Mouse (Mus musculus) testis, adult 2 months (tissue): ENCODE measurements around the gene Use1. TPM values are rescaled to one million over a fixed set of nuclear protein-coding genes. Genes with fewer than 3 reads are reported as not detected.

Experiments used
- H3K27ac ChIP-seq: fragments of 200-500 bp; 2 replicates; pipeline ENCODE4 v1.5.1; 2012; ENCODE audit warnings: low read depth, low read length; ENCODE audit not compliant: control insufficient read depth, insufficient read depth
- H3K27me3 ChIP-seq: fragments of 200-500 bp; 2 replicates; pipeline ENCODE4 v1.6.1; 2012; ENCODE audit warnings: mild to moderate bottlenecking, low read length, moderate library complexity; ENCODE audit not compliant: control insufficient read depth, insufficient read depth
- H3K36me3 ChIP-seq: fragments of 200-500 bp; 2 replicates; pipeline ENCODE4 v1.6.1; 2012; ENCODE audit warnings: mild to moderate bottlenecking, low read length; ENCODE audit not compliant: control insufficient read depth, insufficient read depth
- H3K4me1 ChIP-seq: fragments of 200-500 bp; 2 replicates; pipeline ENCODE4 v1.6.1; 2012; ENCODE audit warnings: low read length; ENCODE audit not compliant: control insufficient read depth, insufficient read depth
- H3K4me3 ChIP-seq: fragments of 200-500 bp; 2 replicates; pipeline ENCODE4 v1.5.1; 2012; ENCODE audit warnings: low read depth, mild to moderate bottlenecking, low read length, moderate library complexity, mixed read lengths; ENCODE audit not compliant: control insufficient read depth
- CTCF ChIP-seq: fragments of 200-500 bp; IDR thresholded peaks from 2 replicates; pipeline ENCODE4 v1.5.1; 2012; ENCODE audit warnings: low read depth, mild to moderate bottlenecking, inconsistent platforms, low read length, moderate library complexity; ENCODE audit not compliant: control insufficient read depth, insufficient read depth, insufficient replicate concordance
- POLR2A ChIP-seq: fragments of 200-500 bp; IDR thresholded peaks from 2 replicates; pipeline ENCODE4 v1.6.1; 2012; ENCODE audit warnings: low read depth, mild to moderate bottlenecking, inconsistent platforms, low read length, moderate library complexity; ENCODE audit not compliant: control insufficient read depth
- polyA plus RNA-seq: library from polyadenylated mRNA; depleted of rRNA; stranded (reverse); fragments of >200 nt; gene quantifications from 2 replicates; pipeline ENCODE4 v1.2.3, GENCODE M21; 2012; rRNA removed

Gene Use1
- polyA plus RNA-seq, 1 experiment, result 158 TPM

DNA sequence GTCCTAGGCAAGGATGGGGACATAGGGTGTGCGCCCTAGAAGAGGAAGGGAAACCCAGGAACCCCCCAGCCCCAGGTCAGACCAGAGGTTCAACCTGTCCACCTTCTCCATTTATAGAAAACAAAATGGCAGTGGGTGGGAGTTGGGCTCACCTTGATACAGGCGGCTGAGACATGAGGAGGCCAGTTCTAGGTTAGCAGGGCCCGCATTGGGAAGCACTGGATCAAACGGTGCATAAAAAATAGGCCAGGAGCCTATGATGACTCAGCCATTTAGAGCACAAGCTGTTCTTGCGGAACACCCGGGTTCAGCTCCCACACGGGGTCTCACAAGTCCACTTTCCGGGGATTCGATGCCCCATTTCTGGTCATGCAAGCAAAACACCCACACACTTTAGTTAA, 38.3 kb downstream of the Use1 start:
- TF ChIP-seq CTCF (no peak), POLR2A (no peak)
- Histone ChIP-seq H3K27me3 (no peaks in the 10 kb centered on the region), H3K4me3 (no peak overlapping the region), H3K4me1 (peaks cover 12% of the 10 kb centered on the region), H3K27ac (no peak overlapping the region), H3K36me3 (no peaks in the 10 kb centered on the region)

DNA sequence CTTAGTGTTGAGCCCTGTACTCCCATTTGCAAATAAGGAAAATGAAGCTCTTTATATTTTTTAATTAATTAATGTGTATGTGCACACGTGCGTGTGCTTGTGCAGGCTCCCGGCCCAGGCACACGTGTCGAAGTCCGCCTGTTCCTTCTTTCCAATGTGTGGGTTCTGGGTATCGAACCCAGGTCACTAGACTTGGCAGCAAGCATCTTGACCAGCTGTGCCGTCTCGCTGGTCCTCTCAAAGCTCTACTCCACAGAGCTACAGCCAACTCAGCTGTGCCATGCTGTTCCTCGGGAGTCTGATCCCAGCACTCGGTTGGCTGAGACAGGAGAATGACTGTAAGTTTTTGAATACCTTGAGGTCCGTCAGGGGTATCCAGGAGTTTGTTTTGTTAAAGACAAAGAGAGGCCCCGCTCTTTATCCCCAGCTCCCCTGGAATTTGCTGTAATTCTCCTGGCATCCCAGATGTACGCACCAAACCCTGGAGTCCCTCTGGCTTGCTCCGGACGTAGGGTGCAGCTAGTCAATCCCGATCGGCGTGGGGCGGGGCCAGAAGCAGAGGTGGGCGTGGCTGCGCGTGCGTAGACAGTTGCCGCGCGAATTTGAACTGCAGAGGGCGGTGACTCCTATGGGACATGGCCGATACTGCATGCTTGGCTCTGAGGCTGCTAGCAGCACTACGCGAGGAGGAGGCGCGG, 38.9 kb downstream of the Use1 start, which contains the start of gene Ankle1:
TSS of gene Ankle1 (plus strand) at position 610 of the 698 bp plus-strand sequence.
- H3K27ac ChIP-seq, result no peak within 1 kb of the TSS
- H3K4me3 ChIP-seq, result peak within 1 kb of the TSS; percentile 73
- TF ChIP-seq POLR2A (no peak; the same call in 1 of the 2 replicates), CTCF (peak; percentile 50; the same call in 1 of the 2 replicates)
- peaks cover 12% of the 10 kb centered on the region for H3K4me1 ChIP-seq
- H3K27me3 ChIP-seq, result no peaks in the 10 kb centered on the region
- H3K36me3 ChIP-seq, result no peaks in the 10 kb centered on the region

DNA sequence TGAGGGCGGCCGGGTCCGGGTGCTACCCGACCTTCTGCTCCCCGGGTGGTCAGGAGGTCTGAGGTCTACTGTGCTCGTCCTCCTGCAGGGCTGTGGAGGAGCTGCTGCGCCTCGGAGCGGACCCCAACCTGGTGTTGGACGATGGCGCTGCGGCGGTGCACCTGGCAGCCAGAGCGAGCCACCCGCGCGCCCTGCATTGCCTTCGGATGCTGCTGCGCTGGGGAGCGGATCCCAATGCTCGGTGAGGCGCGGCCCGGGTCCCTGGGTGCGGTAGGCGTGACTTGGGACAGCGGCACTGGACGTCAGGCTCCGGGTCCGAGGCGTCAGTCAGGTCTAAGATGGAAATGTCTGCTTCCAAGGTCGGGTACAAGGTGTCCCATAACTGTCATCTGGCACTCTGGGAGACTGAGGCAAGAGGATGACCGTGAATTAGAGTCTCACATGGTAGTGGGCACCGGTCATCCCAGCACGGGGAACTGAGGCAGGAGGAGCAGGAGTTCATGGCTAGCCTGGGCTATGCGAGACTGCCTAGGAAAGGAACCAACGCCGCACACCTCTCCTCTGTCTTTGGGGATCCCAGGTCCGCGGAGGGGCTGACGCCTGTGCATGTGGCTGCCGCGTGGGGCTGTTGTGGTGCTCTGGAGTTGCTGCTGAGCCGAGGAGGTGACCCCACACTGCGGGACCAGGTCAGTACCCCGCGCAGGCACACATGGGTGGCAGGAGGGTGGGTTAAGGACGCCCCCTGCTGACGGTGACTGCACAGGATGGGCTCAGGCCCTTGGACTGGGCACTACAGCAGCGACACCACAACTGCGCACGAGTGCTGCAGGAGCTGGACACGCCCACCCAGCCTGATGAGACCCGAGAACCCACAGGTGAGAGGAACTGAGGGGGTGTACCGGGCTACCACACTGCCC, 39.7 kb downstream of the Use1 start:
- Histone ChIP-seq H3K36me3 (no peaks in the 10 kb centered on the region), H3K27me3 (no peaks in the 10 kb centered on the region)

DNA sequence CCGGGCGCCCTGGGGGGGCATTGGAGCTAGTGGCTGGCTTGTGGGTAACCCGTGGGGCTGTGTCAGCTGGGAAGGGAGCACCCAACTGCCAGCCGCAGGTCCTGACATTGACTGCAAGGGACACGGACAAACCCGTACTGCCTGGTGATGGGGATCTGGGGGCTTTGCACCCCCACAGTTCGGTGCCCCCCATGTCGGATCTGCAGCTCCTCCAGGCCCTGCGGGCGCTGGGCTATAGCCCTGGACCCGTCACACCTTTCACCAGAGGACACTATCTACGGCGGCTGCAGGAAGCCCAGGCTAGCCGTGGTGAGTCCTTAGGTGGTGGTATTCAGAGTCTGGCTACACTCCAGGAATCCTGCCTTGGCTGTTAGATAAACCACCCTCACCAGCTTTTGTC, 40.8 kb downstream of the Use1 start:
- Histone ChIP-seq H3K27me3 (no peaks in the 10 kb centered on the region), H3K4me1 (peaks cover 12% of the 10 kb centered on the region), H3K27ac (no peak overlapping the region), H3K4me3 (no peak overlapping the region), H3K36me3 (no peaks in the 10 kb centered on the region)
- TF ChIP-seq POLR2A (no peak), CTCF (no peak)

More for the DNA sequence above, 39.7 kb downstream of the Use1 start:
- H3K4me3 ChIP-seq, result peak overlapping the region; percentile 73
- H3K4me1 ChIP-seq, result peaks cover 12% of the 10 kb centered on the region
- no peak for TF ChIP-seq POLR2A
- peak; percentile 44; the same call in 1 of the 2 replicates for TF ChIP-seq CTCF
- no peak overlapping the region for H3K27ac ChIP-seq

DNA sequence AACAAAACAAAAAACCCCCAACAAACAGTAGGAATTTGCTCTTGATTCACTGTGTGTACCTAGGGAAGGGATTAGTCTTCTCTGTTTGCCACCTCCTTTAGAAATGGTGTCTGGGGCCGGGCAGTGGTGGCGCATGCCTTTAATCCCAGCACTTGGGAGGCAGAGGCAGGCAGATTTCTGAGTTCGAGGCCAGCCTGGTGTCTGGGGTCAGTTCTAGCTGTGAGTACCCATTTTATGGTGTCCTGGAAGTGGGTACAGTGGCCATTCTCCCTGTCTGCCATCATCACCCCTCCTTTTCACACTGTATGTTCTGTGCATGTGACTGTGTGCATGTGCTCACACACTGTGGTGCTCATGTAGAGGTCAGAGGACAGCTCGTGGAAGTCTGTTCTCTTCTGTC, 41.6 kb downstream of the Use1 start:
- no peaks in the 10 kb centered on the region for H3K27me3 ChIP-seq
- H3K27ac ChIP-seq, result no peak overlapping the region
- TF ChIP-seq POLR2A (no peak), CTCF (no peak)
- H3K4me1 ChIP-seq, result peaks cover 12% of the 10 kb centered on the region
- H3K36me3 ChIP-seq, result no peaks in the 10 kb centered on the region
- no peak overlapping the region for H3K4me3 ChIP-seq

DNA sequence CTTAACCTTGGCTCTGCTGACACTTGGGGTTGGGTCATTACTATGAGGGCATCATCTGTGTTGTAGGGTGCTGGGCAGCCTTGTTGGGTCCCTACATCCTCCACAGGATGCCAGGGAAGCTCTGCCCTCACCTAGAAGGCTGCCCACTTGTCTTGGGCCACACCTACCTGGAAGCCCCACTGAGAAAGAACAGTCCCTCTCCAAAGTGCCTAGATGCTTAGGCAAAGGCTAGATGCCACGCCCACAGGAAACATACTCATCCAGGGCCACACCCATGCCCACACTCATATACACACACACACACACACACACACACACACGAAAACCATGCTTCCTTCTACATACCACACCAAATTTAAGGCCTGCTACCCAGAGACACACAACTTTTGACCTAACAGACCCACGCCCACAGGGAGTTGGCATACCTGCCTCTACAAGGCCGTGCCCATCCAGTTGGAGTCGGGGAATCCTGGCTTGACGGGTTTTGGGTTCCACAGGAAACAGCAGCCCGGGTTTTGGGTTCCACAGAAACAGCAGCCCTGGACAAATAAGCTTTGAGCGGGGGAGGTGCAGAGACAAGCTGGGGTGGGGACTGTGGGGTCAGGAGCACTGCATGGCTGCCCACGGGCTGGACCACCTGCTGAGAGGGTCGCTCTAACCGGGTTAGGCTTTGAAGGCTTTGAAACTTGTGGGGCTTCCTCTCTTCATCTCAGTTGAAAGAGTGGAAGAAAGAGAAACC, 45.1 kb downstream of the Use1 start:
- H3K4me1 ChIP-seq, result peaks cover 1% of the 10 kb centered on the region
- H3K36me3 ChIP-seq, result no peaks in the 10 kb centered on the region
- no peaks in the 10 kb centered on the region for H3K27me3 ChIP-seq
- no peak overlapping the region for H3K4me3 ChIP-seq
- TF ChIP-seq CTCF (no peak), POLR2A (no peak)
- H3K27ac ChIP-seq, result no peak overlapping the region

Other genes starting within 250 kb of the Use1 start
- 8.2 and 8.8 TPM in 2 replicates for gene Myo9b, start 94.1 kb upstream of the Use1 start, polyA plus RNA-seq
- gene Haus8, start 93.9 kb upstream of the Use1 start, polyA plus RNA-seq, result 4.1 and 4.5 TPM in 2 replicates
- 36.5 and 45.0 TPM in 2 replicates for gene Ocel1, start 4.5 kb downstream of the Use1 start, polyA plus RNA-seq
- gene Nr2f6, start 15.1 kb downstream of the Use1 start, polyA plus RNA-seq, result 10.2 and 10.8 TPM in 2 replicates
- 1.3 and 1.8 TPM in 2 replicates for gene Ushbp1, start 29.0 kb downstream of the Use1 start, polyA plus RNA-seq
- gene Babam1, start 30.0 kb downstream of the Use1 start, polyA plus RNA-seq, result 70.6 and 76.6 TPM in 2 replicates
- gene Ankle1, start 39.2 kb downstream of the Use1 start, polyA plus RNA-seq, result 1.9 and 2.3 TPM in 2 replicates
- 231 and 283 TPM in 2 replicates for gene Abhd8, start 96.8 kb downstream of the Use1 start, polyA plus RNA-seq
- 14.2 and 19.5 TPM in 2 replicates for gene Mrpl34, start 98.1 kb downstream of the Use1 start, polyA plus RNA-seq
- gene Dda1, start 102.4 kb downstream of the Use1 start, polyA plus RNA-seq, result 136 and 152 TPM in 2 replicates
- 0.99 and 1.2 TPM in 2 replicates for gene Ano8, start 119.1 kb downstream of the Use1 start, polyA plus RNA-seq
- 6.1 and 6.3 TPM in 2 replicates for gene Gtpbp3, start 121.3 kb downstream of the Use1 start, polyA plus RNA-seq
- gene Plvap, start 144.9 kb downstream of the Use1 start, polyA plus RNA-seq, result 0.95 and 2.4 TPM in 2 replicates
- 0.05 TPM in 1 of 2 replicates, not detected in the other for gene Ccdc194, start 158.9 kb downstream of the Use1 start, polyA plus RNA-seq
- 16.0 and 19.8 TPM in 2 replicates for gene Bst2, start 170.6 kb downstream of the Use1 start, polyA plus RNA-seq
- 55.1 and 61.7 TPM in 2 replicates for gene Mvb12a, start 176.1 kb downstream of the Use1 start, polyA plus RNA-seq
- gene Tmem221, start 192.0 kb downstream of the Use1 start, polyA plus RNA-seq, result 0.86 and 0.88 TPM in 2 replicates
- gene Nxnl1, start 199.8 kb downstream of the Use1 start, polyA plus RNA-seq, result 0.29 and 0.47 TPM in 2 replicates
- gene Slc27a1, start 202.0 kb downstream of the Use1 start, polyA plus RNA-seq, result 72.5 and 82.1 TPM in 2 replicates
- gene Pgls, start 225.3 kb downstream of the Use1 start, polyA plus RNA-seq, result 88.4 and 93.6 TPM in 2 replicates
- gene Fam129c, start 230.8 kb downstream of the Use1 start, polyA plus RNA-seq, result 2.2 and 3.9 TPM in 2 replicates
- 31.0 and 37.4 TPM in 2 replicates for gene Colgalt1, start 244.2 kb downstream of the Use1 start, polyA plus RNA-seq